Mouse (Mus musculus): ENCODE data around the gene Zfp418.

DNA sequence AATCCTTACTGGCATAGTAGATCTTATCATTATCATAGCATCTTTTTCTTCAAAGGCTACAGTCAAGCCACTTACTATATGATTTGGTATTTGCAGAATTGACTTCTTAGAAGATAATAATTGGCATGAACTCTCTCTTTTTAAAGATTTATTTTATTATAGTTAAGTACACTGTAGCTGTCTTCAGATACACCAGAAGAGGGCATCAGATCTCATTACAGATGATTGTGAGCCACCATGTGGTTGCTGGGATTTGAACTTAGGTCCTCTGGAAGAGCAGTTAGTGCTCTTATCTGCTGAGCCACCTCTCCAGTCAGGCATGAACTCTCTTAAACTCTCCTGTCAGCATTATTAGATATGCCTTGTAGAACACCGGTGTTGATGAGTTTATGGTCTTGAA lies 26.9 kb upstream of the Zfp418 start:
- TF ChIP-seq CTCF (IDR thresholded peaks at IDR 0.05; ENCODE audit: low read depth, low read length) (no peak), POLR2A (IDR thresholded peaks at IDR 0.05; ENCODE audit: borderline replicate concordance, low read depth, low read length) (no peak)
